ENCODE assay signal across 8 mouse cellular contexts in the genomic region with DNA sequence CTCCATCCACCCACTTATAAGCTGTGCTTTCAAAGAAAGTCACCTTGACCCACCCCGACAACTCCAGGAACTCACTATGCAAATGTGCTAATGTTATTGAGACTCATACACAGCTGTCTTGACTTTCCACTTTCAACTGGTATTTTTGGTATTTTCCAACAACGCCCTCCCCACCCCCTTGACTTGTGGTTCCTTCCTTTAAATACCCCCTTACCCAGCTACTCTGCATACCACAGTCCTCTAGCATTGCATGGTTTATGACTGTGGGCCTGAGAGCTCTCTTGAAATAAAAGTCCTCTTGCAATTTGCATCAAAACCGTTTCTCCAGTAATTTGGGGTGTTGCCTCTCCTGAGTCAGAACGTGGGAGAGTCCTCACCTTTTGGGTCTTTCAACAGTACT. TPM values are rescaled to one million over a fixed set of nuclear protein-coding genes. Genes with fewer than 3 reads are reported as not detected.
A peak's percentile ranks its signal among the peaks of the same experiment; 100 is the strongest.
DNase-seq lines count a peak whose midpoint lies in the region; ATAC-seq lines count a peak whose summit lies in the region.
"Not testable (repeated sequence)": the region's sequence is repeated elsewhere in the genome, so short reads cannot be mapped to it uniquely, and the experiment has no call there.

No protein-coding gene starts in this region.

- H3K36me3 ChIP-seq in forebrain, embryonic 10.5 days (replicated peaks): peaks cover 21% of the 10 kb centered on the region
- peaks cover 10% of the 10 kb centered on the region for H3K36me3 ChIP-seq in heart, embryonic 15.5 days
- H3K36me3 ChIP-seq in intestine, embryonic 15.5 days; limb, embryonic 15.5 days; neural tube, embryonic 12.5 days: not testable (repeated sequence)

- peak; percentile 21 for DNase-seq in 416B (ENCODE audit: low read depth)
- DNase-seq in NIH3T3 (ENCODE audit: low read depth): peak; percentile 19
- not testable (repeated sequence) for DNase-seq in forebrain, embryonic 10.5 days (ENCODE audit: extremely low spot score, low spot score)
- DNase-seq in lung, postnatal 10 days: peak; percentile 13

- 81% methylated on average over 4 of the region's 4 CpGs for WGBS in forebrain, embryonic 10.5 days
- 54% methylated on average over 4 of the region's 4 CpGs for WGBS in heart, embryonic 15.5 days
- WGBS in intestine, embryonic 15.5 days: 69% methylated on average over 4 of the region's 4 CpGs
- WGBS in limb, embryonic 15.5 days: 57% methylated on average over 4 of the region's 4 CpGs
- WGBS in neural tube, embryonic 12.5 days: 63% methylated on average over 4 of the region's 4 CpGs

- ATAC-seq in heart, embryonic 15.5 days (replicated peaks; ENCODE audit: insufficient number of reproducible peaks, insufficient read depth, low FRiP score, low read depth); limb, embryonic 15.5 days (ENCODE audit: insufficient number of reproducible peaks, low FRiP score, low TSS enrichment, low read depth); neural tube, embryonic 12.5 days (ENCODE audit: low FRiP score, low read depth): not testable (repeated sequence)
- peak; percentile 39; the same call in 1 of the 2 replicates for ATAC-seq in intestine, embryonic 15.5 days

- not testable (repeated sequence) for H3K27ac ChIP-seq in forebrain, embryonic 10.5 days; heart, embryonic 15.5 days; intestine, embryonic 15.5 days; limb, embryonic 15.5 days; neural tube, embryonic 12.5 days

- not testable (repeated sequence) for H3K27me3 ChIP-seq in forebrain, embryonic 10.5 days (ENCODE audit: poor library complexity, severe bottlenecking); heart, embryonic 15.5 days; intestine, embryonic 15.5 days (replicated peaks); limb, embryonic 15.5 days; neural tube, embryonic 12.5 days (replicated peaks)

- peak overlapping the region; percentile 79 for H3K4me2 ChIP-seq in heart, embryonic 15.5 days
- H3K4me2 ChIP-seq in intestine, embryonic 15.5 days (replicated peaks): peak overlapping the region; percentile 75
- H3K4me2 ChIP-seq in limb, embryonic 15.5 days: peak overlapping the region; percentile 70
- peak overlapping the region; percentile 70 for H3K4me2 ChIP-seq in neural tube, embryonic 12.5 days (replicated peaks)

- peaks cover 14% of the 10 kb centered on the region for H3K4me1 ChIP-seq in forebrain, embryonic 10.5 days
- peaks cover 12% of the 10 kb centered on the region for H3K4me1 ChIP-seq in heart, embryonic 15.5 days (replicated peaks)
- not testable (repeated sequence) for H3K4me1 ChIP-seq in intestine, embryonic 15.5 days (replicated peaks); limb, embryonic 15.5 days; neural tube, embryonic 12.5 days

- H3K4me3 ChIP-seq in forebrain, embryonic 10.5 days: peak overlapping the region; percentile 61; the same call in 1 of the 2 replicates
- peak overlapping the region; percentile 59 for H3K4me3 ChIP-seq in heart, embryonic 15.5 days
- 0 out of 2 replicates have a peak overlapping the region, but pooled peaks have one; percentile 54 for H3K4me3 ChIP-seq in intestine, embryonic 15.5 days (replicated peaks)
- H3K4me3 ChIP-seq in limb, embryonic 15.5 days: peak overlapping the region; percentile 49
- not testable (repeated sequence) for H3K4me3 ChIP-seq in neural tube, embryonic 12.5 days

- not testable (repeated sequence) for H3K9me3 ChIP-seq in forebrain, embryonic 10.5 days; heart, embryonic 15.5 days (replicated peaks); intestine, embryonic 15.5 days; limb, embryonic 15.5 days; neural tube, embryonic 12.5 days

- not testable (repeated sequence) for H3K9ac ChIP-seq in heart, embryonic 15.5 days; intestine, embryonic 15.5 days; limb, embryonic 15.5 days; neural tube, embryonic 12.5 days

RNA-seq across cellular contexts. Expression of a gene that starts 1.1 kb away (rescaled TPM):
- polyA plus RNA-seq in forebrain, embryonic 10.5 days (2016; fragmentation: Nextera tagmentation; extraction: Ambion mirVana): 8.2 and 8.4 TPM in 2 replicates
- polyA plus RNA-seq in heart, embryonic 15.5 days (2015; fragmentation: Nextera tagmentation; extraction: Ambion mirVana): 8.4 and 9.0 TPM in 2 replicates
- polyA plus RNA-seq in intestine, embryonic 15.5 days (2015; fragmentation: Nextera tagmentation; extraction: Ambion mirVana): 10.8 and 11.9 TPM in 2 replicates
- 6.7 and 7.7 TPM in 2 replicates for polyA plus RNA-seq in limb, embryonic 15.5 days (2015; fragmentation: Nextera tagmentation; extraction: Ambion mirVana)
- 4.3 and 6.3 TPM in 2 replicates for polyA plus RNA-seq in neural tube, embryonic 12.5 days (2016; fragmentation: Nextera tagmentation; extraction: Ambion mirVana)

RNA-seq across cellular contexts. Expression of a gene that starts 39.7 kb away (rescaled TPM):
- 4.7 and 6.0 TPM in 2 replicates for polyA plus RNA-seq in forebrain, embryonic 10.5 days (2016; fragmentation: Nextera tagmentation; extraction: Ambion mirVana)
- polyA plus RNA-seq in heart, embryonic 15.5 days (2015; fragmentation: Nextera tagmentation; extraction: Ambion mirVana): 3.4 and 4.0 TPM in 2 replicates
- polyA plus RNA-seq in intestine, embryonic 15.5 days (2015; fragmentation: Nextera tagmentation; extraction: Ambion mirVana): 4.6 and 4.7 TPM in 2 replicates
- polyA plus RNA-seq in limb, embryonic 15.5 days (2015; fragmentation: Nextera tagmentation; extraction: Ambion mirVana): 5.0 and 5.4 TPM in 2 replicates
- 4.1 and 6.2 TPM in 2 replicates for polyA plus RNA-seq in neural tube, embryonic 12.5 days (2016; fragmentation: Nextera tagmentation; extraction: Ambion mirVana)
